Mouse (Mus musculus) subcutaneous adipose tissue, adult 2 months (tissue): ENCODE measurements around the gene H2-Ob. TPM values are rescaled to one million over a fixed set of nuclear protein-coding genes. Genes with fewer than 3 reads are reported as not detected.

Experiments
- polyA plus RNA-seq: library from polyadenylated mRNA; depleted of rRNA; stranded (reverse); fragments of >200 nt; gene quantifications from 2 replicates; pipeline ENCODE4 v1.2.3, GENCODE M21; 2012; ENCODE audit warnings: low replicate concordance; rRNA removed

H2-Ob gene
- 4.2 and 6.1 TPM in 2 replicates for polyA plus RNA-seq

GRCm38 (mm10) chr17:34238706-34239105, at the start of gene H2-Ob:
TSS of gene H2-Ob (plus strand) at chr17:34238903.

GRCm38 (mm10) chr17:34196941-34197894, 41.5 kb upstream of the H2-Ob start, which contains the start of gene Psmb8:
TSS of gene Psmb8 (plus strand) at chr17:34197721.

GRCm38 (mm10) chr17:34203444-34203843, 35.3 kb upstream of the H2-Ob start, which contains the start of gene Tap2:
TSS of gene Tap2 (plus strand) at chr17:34203527.

GRCm38 (mm10) chr17:34257594-34258375, 19.1 kb downstream of the H2-Ob start, which contains the start of gene H2-Ab1:
TSS of gene H2-Ab1 (plus strand) at chr17:34257689.

GRCm38 (mm10) chr17:34287648-34288047, 48.9 kb downstream of the H2-Ob start, which contains the start of gene H2-Aa:
TSS of gene H2-Aa (minus strand) at chr17:34287823.

Other genes with a start within 250 kb of the H2-Ob start
- 3,046 and 5,899 TPM in 2 replicates for gene H2-K1, start 238.6 kb upstream of the H2-Ob start, polyA plus RNA-seq
- 31.6 and 54.8 TPM in 2 replicates for gene Ring1, start 214.2 kb upstream of the H2-Ob start, polyA plus RNA-seq
- 86.6 and 99.6 TPM in 2 replicates for gene H2-Ke6, start 210.8 kb upstream of the H2-Ob start, polyA plus RNA-seq
- 134 and 217 TPM in 2 replicates for gene Slc39a7, start 207.2 kb upstream of the H2-Ob start, polyA plus RNA-seq
- gene Rxrb, start 207.1 kb upstream of the H2-Ob start, polyA plus RNA-seq: 48.9 and 66.9 TPM in 2 replicates
- gene Col11a2, start 199.5 kb upstream of the H2-Ob start, polyA plus RNA-seq: 0.62 and 1.1 TPM in 2 replicates
- 1.5 and 8.0 TPM in 2 replicates for gene H2-Oa, start 146.6 kb upstream of the H2-Ob start, polyA plus RNA-seq
- gene H2-DMa, start 119.4 kb upstream of the H2-Ob start, polyA plus RNA-seq: 57.9 and 70.0 TPM in 2 replicates
- gene Brd2, start 116.3 kb upstream of the H2-Ob start, polyA plus RNA-seq: 90.8 and 138 TPM in 2 replicates
- gene H2-DMb2, start 95.6 kb upstream of the H2-Ob start, polyA plus RNA-seq: 4.7 and 9.3 TPM in 2 replicates
- 81.8 and 86.9 TPM in 2 replicates for gene H2-DMb1, start 85.8 kb upstream of the H2-Ob start, polyA plus RNA-seq
- gene Tap1, start 51.4 kb upstream of the H2-Ob start, polyA plus RNA-seq: 50.0 and 54.7 TPM in 2 replicates
- gene Psmb9, start 51.1 kb upstream of the H2-Ob start, polyA plus RNA-seq: 69.5 and 80.5 TPM in 2 replicates
- 118 and 150 TPM in 2 replicates for gene Psmb8, start 41.2 kb upstream of the H2-Ob start, polyA plus RNA-seq
- 59.2 and 66.5 TPM in 2 replicates for gene Tap2, start 35.4 kb upstream of the H2-Ob start, polyA plus RNA-seq
- 701 and 1,325 TPM in 2 replicates for gene H2-Ab1, start 18.8 kb downstream of the H2-Ob start, polyA plus RNA-seq
- 503 and 676 TPM in 2 replicates for gene H2-Aa, start 48.9 kb downstream of the H2-Ob start, polyA plus RNA-seq
- 257 and 334 TPM in 2 replicates for gene H2-Eb1, start 67.0 kb downstream of the H2-Ob start, polyA plus RNA-seq
- gene H2-Eb2, start 86.8 kb downstream of the H2-Ob start, polyA plus RNA-seq: 0.09 and 0.17 TPM in 2 replicates
- 1.3 TPM in 2 replicates for gene Btnl2, start 115.9 kb downstream of the H2-Ob start, polyA plus RNA-seq
- gene Btnl1, start 138.2 kb downstream of the H2-Ob start, polyA plus RNA-seq: not detected in 2 replicates
- gene BC051142, start 159.9 kb downstream of the H2-Ob start, polyA plus RNA-seq: 0.94 and 1.8 TPM in 2 replicates
- gene Btnl4, start 238.4 kb downstream of the H2-Ob start, polyA plus RNA-seq: 0.40 TPM in 1 of 2 replicates, not detected in the other